Mouse (Mus musculus) liver, postnatal 0 days (tissue): ENCODE data around the gene Fcgrt.

Experiments
- CTCF ChIP-seq: sonication (generic); IDR thresholded peaks from 2 replicates; pipeline ENCODE4 v1.5.1; 2016; ENCODE audit warnings: antibody characterized with exemption, low read depth
- EP300 ChIP-seq: IDR thresholded peaks from 2 replicates; pipeline ENCODE4 v1.6.1; 2016; ENCODE audit warnings: antibody characterized with exemption, low read depth, mild to moderate bottlenecking

DNA sequence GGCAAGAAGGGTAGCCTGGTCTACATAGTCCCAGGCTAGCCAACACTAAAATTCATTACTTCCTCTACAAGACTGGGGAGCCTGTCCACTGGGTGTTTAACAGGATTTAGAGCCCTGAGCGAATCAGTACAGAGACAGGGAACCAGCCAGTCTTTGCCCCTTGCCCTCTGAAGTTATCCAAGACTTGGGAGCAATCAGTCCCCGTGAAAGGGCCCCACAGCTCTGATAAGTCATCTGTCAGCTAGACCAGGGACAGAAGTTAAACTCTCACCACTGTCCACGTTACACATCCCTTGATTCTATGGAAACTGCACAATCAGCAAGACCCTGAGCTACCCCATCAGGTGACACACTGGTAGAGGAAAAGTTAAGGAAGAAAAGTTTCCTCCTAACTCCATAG lies 8.9 kb upstream of the Fcgrt start:
- TF ChIP-seq EP300 (no peak), CTCF (no peak)
